Mouse (Mus musculus) forebrain, embryonic 15.5 days (tissue): ENCODE measurements around the gene Gm8947. TPM values are rescaled to one million over a fixed set of nuclear protein-coding genes. Genes with fewer than 3 reads are reported as not detected.

Experiments
- ATAC-seq: fragments of 200-750 bp; cut with Nextera tagmentation; replicated peaks from 2 replicates; pipeline ENCODE4 v1.8.0; 2017; ENCODE audit warnings: mild to moderate bottlenecking, moderate TSS enrichment, moderate library complexity
- H3K27ac ChIP-seq: fragments of 300-500 bp; sonication (generic); replicated peaks from 2 replicates; pipeline ENCODE4 v1.5.1; 2015; ENCODE audit warnings: mild to moderate bottlenecking, inconsistent platforms
- H3K27me3 ChIP-seq: fragments of 300-500 bp; sonication (generic); 2 replicates; pipeline ENCODE4 v1.6.1; 2015; ENCODE audit warnings: inconsistent platforms
- H3K36me3 ChIP-seq: fragments of 300-500 bp; sonication (generic); 2 replicates; pipeline ENCODE4 v1.6.1; 2015; ENCODE audit warnings: mild to moderate bottlenecking, inconsistent platforms
- H3K4me1 ChIP-seq: fragments of 300-500 bp; sonication (generic); 2 replicates; pipeline ENCODE4 v1.6.1; 2015; ENCODE audit warnings: inconsistent platforms
- H3K4me2 ChIP-seq: fragments of 300-500 bp; sonication (generic); replicated peaks from 2 replicates; pipeline ENCODE4 v1.6.1; 2015; ENCODE audit warnings: mild to moderate bottlenecking, inconsistent platforms
- H3K4me3 ChIP-seq: fragments of 300-500 bp; sonication (generic); 2 replicates; pipeline ENCODE4 v1.5.1; 2015; ENCODE audit warnings: mild to moderate bottlenecking, inconsistent platforms
- H3K9ac ChIP-seq: fragments of 300-500 bp; sonication (generic); replicated peaks from 2 replicates; pipeline ENCODE4 v1.6.1; 2015; ENCODE audit warnings: mild to moderate bottlenecking, inconsistent platforms
- H3K9me3 ChIP-seq: fragments of 300-500 bp; sonication (generic); 2 replicates; pipeline ENCODE4 v1.6.1; 2016; ENCODE audit warnings: inconsistent platforms
- WGBS: fragments of 180-500 bp; shearing (Covaris S2); methylation state at CpG from one replicate; pipeline ENCODE4 v1.1.7; 2015; ENCODE audit warnings: mixed read lengths; 5-methylcytosine and 5-hydroxymethylcytosine counted together
- polyA plus RNA-seq: library from polyadenylated mRNA; unstranded; fragments of >200 nt; fragmentation: Nextera tagmentation; extraction: Ambion mirVana; gene quantifications from 2 replicates; pipeline ENCODE4 v1.2.1, GENCODE M21; 2015

Gm8947 gene
- polyA plus RNA-seq, 1 experiment from 2014 or later: not detected

- no peaks in the 10 kb centered on the region for H3K36me3 ChIP-seq
Observed at GRCm38 (mm10) chr1:151236141-151236930, 44.2 kb downstream of the Gm8947 start.

GRCm38 (mm10) chr1:151237780-151238179 lies 45.6 kb downstream of the Gm8947 start:
- Histone ChIP-seq H3K27ac (no peak overlapping the region), H3K4me2 (no peak overlapping the region), H3K9ac (no peak overlapping the region), H3K27me3 (no peaks in the 10 kb centered on the region), H3K4me1 (no peaks in the 10 kb centered on the region), H3K9me3 (0 out of 2 replicates have a peak, but pooled peaks cover 4% of the 10 kb centered on the region), H3K4me3 (no peak overlapping the region), H3K36me3 (no peaks in the 10 kb centered on the region)
- WGBS: 90% methylated on average over 3 of the region's 3 CpGs
- no peak for ATAC-seq

More at GRCm38 (mm10) chr1:151236141-151236930, 44.2 kb downstream of the Gm8947 start:
- H3K4me2 ChIP-seq: no peak overlapping the region
- WGBS: 73% methylated on average over 13 of the region's 13 CpGs
- no peak overlapping the region for H3K27ac ChIP-seq
- no peaks in the 10 kb centered on the region for H3K4me1 ChIP-seq
- H3K9me3 ChIP-seq: 0 out of 2 replicates have a peak, but pooled peaks cover 4% of the 10 kb centered on the region
- ATAC-seq: no peak
- no peak overlapping the region for H3K4me3 ChIP-seq
- H3K27me3 ChIP-seq: no peaks in the 10 kb centered on the region
- H3K9ac ChIP-seq: no peak overlapping the region

GRCm38 (mm10) chr1:151243332-151243731 lies 51.2 kb downstream of the Gm8947 start:
- H3K4me3 ChIP-seq: no peak overlapping the region
- no peak for ATAC-seq
- no peak overlapping the region for H3K9ac ChIP-seq
- no peak overlapping the region for H3K27ac ChIP-seq
- no peaks in the 10 kb centered on the region for H3K4me1 ChIP-seq
- H3K4me2 ChIP-seq: no peak overlapping the region
- H3K27me3 ChIP-seq: no peaks in the 10 kb centered on the region
- 0 out of 2 replicates have a peak, but pooled peaks cover 4% of the 10 kb centered on the region for H3K9me3 ChIP-seq
- H3K36me3 ChIP-seq: no peaks in the 10 kb centered on the region
- 87% methylated on average over 4 of the region's 4 CpGs for WGBS

Other genes starting within 250 kb of the Gm8947 start
- 0.66 and 1.0 TPM in 2 replicates for gene Hmcn1, start 198.9 kb upstream of the Gm8947 start, polyA plus RNA-seq
- gene Gm47985, start 9.8 kb upstream of the Gm8947 start, polyA plus RNA-seq: not detected in 2 replicates
- not detected in 2 replicates for gene Gm47995, start 6.1 kb downstream of the Gm8947 start, polyA plus RNA-seq
- gene 3110040M04Rik, start 11.7 kb downstream of the Gm8947 start, polyA plus RNA-seq: not detected in 2 replicates
- not detected in 2 replicates for gene Gm47996, start 17.8 kb downstream of the Gm8947 start, polyA plus RNA-seq
- 365 and 380 TPM in 2 replicates for gene Ivns1abp, start 152.1 kb downstream of the Gm8947 start, polyA plus RNA-seq
- 20.1 and 24.2 TPM in 2 replicates for gene Swt1, start 236.1 kb downstream of the Gm8947 start, polyA plus RNA-seq
- gene Trmt1l, start 236.2 kb downstream of the Gm8947 start, polyA plus RNA-seq: 52.8 and 55.0 TPM in 2 replicates